Mouse (Mus musculus) kidney, postnatal 0 days (tissue): ENCODE data around the gene Zfp637. TPM values are rescaled to one million over a fixed set of nuclear protein-coding genes. Genes with fewer than 3 reads are reported as not detected.

Experiments used
- ATAC-seq: fragments of 200-750 bp; cut with Nextera tagmentation; replicated peaks from 2 replicates; pipeline ENCODE4 v1.8.0; 2017; ENCODE audit warnings: low read depth, moderate number of reproducible peaks, moderate TSS enrichment, moderate library complexity; ENCODE audit not compliant: low FRiP score
- DNase-seq: peaks from one replicate; pipeline ENCODE4 v3.0.0-alpha.2; 2016; ENCODE audit warnings: low spot score
- H3K27ac ChIP-seq: fragments of 300-500 bp; sonication (generic); 2 replicates; pipeline ENCODE4 v1.5.1; 2014; ENCODE audit warnings: mild to moderate bottlenecking
- H3K27me3 ChIP-seq: fragments of 300-500 bp; sonication (generic); 2 replicates; pipeline ENCODE4 v1.6.1; 2014; ENCODE audit warnings: low read length, mixed read lengths; ENCODE audit not compliant: insufficient read depth
- H3K36me3 ChIP-seq: fragments of 300-500 bp; sonication (generic); 2 replicates; pipeline ENCODE4 v1.6.1; 2014; ENCODE audit warnings: low read length, mixed read lengths; ENCODE audit not compliant: insufficient read depth
- H3K4me1 ChIP-seq: fragments of 300-500 bp; sonication (generic); replicated peaks from 2 replicates; pipeline ENCODE4 v1.6.1; 2014; ENCODE audit warnings: antibody characterized with exemption, low read length, mixed read lengths; ENCODE audit not compliant: insufficient read depth
- H3K4me2 ChIP-seq: fragments of 300-500 bp; sonication (generic); 2 replicates; pipeline ENCODE4 v1.6.1; 2014; ENCODE audit warnings: mild to moderate bottlenecking, low read length, moderate library complexity, mixed read lengths
- H3K4me3 ChIP-seq: fragments of 300-500 bp; sonication (generic); replicated peaks from 2 replicates; pipeline ENCODE4 v1.5.1; 2014; ENCODE audit warnings: low read depth, low read length
- H3K9ac ChIP-seq: fragments of 300-500 bp; sonication (generic); 2 replicates; pipeline ENCODE4 v1.6.1; 2014; ENCODE audit warnings: low read depth, low read length
- H3K9me3 ChIP-seq: fragments of 300-500 bp; sonication (generic); replicated peaks from 2 replicates; pipeline ENCODE4 v1.6.1; 2016; ENCODE audit warnings: low read length, inconsistent platforms, mixed read lengths
- CTCF ChIP-seq: IDR thresholded peaks from 2 replicates; pipeline ENCODE4 v1.5.1; 2016; ENCODE audit warnings: antibody characterized with exemption, low read depth, mild to moderate bottlenecking, moderate library complexity
- WGBS: fragments of 180-500 bp; shearing (Covaris S2); extraction: QIAGEN DNeasy Blood & Tissue Kit; methylation state at CpG from one replicate; pipeline ENCODE4 v1.1.7; 2014; 5-methylcytosine and 5-hydroxymethylcytosine counted together
- polyA plus RNA-seq: library from polyadenylated mRNA; unstranded; fragments of >200 nt; fragmentation: Nextera tagmentation; extraction: Ambion mirVana; gene quantifications from 2 replicates; pipeline ENCODE4 v1.2.1, GENCODE M21; 2015

Gene Zfp637
- polyA plus RNA-seq, 1 experiment from 2014 or later: 93.5 TPM

DNA sequence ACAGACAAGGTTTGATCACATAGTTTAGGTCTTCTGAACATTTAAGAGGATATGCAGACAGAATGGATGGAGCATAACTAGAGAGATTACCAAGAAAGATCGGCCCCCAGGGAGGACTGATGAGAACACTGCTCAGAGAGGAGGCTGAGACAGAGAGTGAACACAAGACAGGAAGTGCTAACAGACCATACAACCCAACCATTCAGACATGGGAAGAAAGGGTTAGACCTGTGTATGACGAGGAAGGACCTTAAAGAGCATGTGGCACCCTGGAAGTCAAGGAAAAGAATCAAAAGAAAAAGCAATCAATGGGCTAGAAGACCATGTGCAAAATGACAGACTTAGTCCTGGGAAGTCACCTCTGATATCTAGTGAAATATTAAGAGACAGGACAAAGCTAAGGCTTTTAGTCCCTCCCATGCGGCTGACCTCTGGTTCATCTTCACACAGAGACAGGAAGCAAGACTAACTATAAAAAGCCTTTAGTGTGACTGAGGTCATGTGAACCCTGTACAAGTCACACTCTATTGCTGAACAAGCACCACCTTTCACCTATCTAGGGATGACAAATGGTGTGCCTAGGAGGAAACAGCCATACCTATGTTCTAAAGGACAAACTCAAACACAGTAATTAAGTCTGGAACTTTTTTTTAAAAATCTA lies 33.8 kb downstream of the Zfp637 start:
- no peaks in the 10 kb centered on the region for H3K27me3 ChIP-seq
- TF ChIP-seq CTCF: no peak
- no peak for ATAC-seq
- WGBS: 63% methylated on average over 3 of the region's 3 CpGs
- H3K9me3 ChIP-seq: no peaks in the 10 kb centered on the region
- H3K4me2 ChIP-seq: no peak overlapping the region
- H3K4me3 ChIP-seq: no peak overlapping the region
- no peaks in the 10 kb centered on the region for H3K36me3 ChIP-seq
- 0 out of 2 replicates have a peak overlapping the region, but pooled peaks have one; percentile 1 for H3K27ac ChIP-seq
- peak; percentile 19 for DNase-seq
- no peaks in the 10 kb centered on the region for H3K4me1 ChIP-seq
- H3K9ac ChIP-seq: no peak overlapping the region

DNA sequence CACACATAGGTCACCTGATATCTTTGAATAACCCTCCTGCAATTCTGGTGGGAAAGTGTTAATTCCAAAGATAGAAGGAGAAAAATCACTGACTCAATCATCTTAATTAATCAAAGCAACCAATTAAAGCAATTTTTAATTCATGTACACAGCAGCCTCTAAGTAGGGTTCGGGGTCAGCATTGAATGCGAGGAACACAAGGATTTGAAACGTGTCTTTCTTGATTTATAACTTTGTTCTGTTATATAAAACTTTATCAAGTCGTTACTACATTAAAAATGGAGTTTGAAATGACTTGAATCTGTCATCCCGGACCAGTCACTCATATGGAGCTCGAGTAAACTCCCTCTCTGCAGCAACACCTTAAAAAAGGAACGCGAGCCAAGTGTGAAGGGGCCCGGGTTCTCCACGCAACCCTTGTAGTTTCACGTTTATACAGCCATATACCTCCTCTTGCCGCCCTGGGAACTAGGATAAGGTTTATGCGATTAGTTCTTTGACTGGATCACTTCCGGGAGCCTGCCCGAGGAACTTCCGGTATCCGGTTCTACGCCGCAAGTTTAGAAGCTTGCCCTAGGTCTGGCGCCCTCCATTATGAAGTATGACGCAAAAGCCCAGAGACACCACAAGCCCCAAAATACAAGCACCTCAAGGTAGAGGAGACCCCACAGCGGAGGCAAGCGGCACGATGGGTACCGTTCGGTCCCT lies 37.9 kb downstream of the Zfp637 start:
- H3K27ac ChIP-seq: peak overlapping the region; percentile 98
- 12% methylated on average over 26 of the region's 26 CpGs for WGBS
- no peak for TF ChIP-seq CTCF
- no peaks in the 10 kb centered on the region for H3K9me3 ChIP-seq
- H3K27me3 ChIP-seq: no peaks in the 10 kb centered on the region
- DNase-seq (peak; percentile 96), ATAC-seq (peak; percentile 83)
- no peaks in the 10 kb centered on the region for H3K4me1 ChIP-seq
- H3K36me3 ChIP-seq: no peaks in the 10 kb centered on the region
- H3K4me2 ChIP-seq: peak overlapping the region; percentile 67
- peak overlapping the region; percentile 44 for H3K4me3 ChIP-seq
- peak overlapping the region; percentile 70 for H3K9ac ChIP-seq

DNA sequence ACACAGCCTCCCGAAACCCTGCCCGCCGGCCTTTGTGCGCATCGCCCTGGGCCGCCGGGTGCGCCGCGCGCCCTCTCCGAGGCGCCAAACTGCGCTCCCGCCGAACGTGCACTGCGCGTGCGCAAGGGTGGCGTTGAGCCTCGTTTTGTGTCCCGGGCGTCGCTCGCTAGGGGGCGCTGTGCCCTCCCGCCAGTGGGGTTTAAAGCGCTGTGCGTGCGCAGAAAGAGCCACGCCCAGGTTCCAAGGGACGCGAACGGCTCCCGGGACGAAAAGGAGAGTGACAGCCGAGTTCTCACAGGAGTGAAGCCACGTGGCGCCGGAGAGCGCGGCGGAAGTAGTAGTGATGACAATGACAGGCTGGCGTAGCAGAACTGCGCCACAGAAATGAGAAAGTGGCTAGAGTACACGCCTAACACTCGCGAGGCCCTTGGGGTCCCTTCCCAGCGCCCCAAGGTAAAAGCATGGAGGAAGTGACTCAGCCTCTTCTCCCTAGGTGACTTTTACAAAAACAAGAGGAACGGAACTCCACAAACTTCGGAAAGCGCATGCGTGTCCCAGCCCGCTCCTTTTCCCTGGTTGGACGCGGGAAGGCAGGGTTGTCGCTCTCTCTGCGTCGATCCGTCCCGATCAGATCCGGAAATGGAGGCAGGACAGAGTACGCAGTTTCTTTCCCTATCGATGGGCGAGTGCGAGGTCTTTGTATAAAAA lies 38.6 kb downstream of the Zfp637 start:
- peak; percentile 100 for TF ChIP-seq CTCF
- Histone ChIP-seq H3K4me1 (no peaks in the 10 kb centered on the region), H3K4me3 (peak overlapping the region; percentile 44), H3K27me3 (no peaks in the 10 kb centered on the region), H3K4me2 (peak overlapping the region; percentile 67), H3K27ac (peak overlapping the region; percentile 98), H3K36me3 (no peaks in the 10 kb centered on the region), H3K9ac (peak overlapping the region; percentile 70), H3K9me3 (no peaks in the 10 kb centered on the region)
- under 1% methylated on average over 67 of the region's 67 CpGs for WGBS
- ATAC-seq (peak; percentile 93), DNase-seq (peak; percentile 99)

DNA sequence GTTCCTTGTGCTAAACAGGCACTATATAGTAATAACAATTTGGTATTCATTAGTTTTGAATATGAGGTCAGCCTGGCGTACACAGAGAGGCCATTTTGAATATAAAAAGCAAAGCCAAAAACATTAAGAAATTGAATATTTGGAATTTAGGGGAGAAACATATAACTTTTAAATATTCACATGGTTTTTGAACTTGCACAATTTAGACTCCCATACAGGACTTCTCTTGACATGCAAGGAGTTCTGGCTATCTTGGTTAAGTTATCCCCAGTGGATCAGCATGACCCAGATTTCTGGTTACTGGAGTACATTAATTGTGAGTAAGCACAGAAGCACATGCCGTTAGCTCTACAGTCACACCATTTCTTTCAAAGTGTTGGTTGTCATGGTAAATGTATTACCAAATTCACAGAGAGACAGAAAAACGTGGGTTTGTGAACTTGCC lies 39.4 kb downstream of the Zfp637 start:
- 23% methylated on average over 3 of the region's 3 CpGs for WGBS
- no peak for ATAC-seq

DNA sequence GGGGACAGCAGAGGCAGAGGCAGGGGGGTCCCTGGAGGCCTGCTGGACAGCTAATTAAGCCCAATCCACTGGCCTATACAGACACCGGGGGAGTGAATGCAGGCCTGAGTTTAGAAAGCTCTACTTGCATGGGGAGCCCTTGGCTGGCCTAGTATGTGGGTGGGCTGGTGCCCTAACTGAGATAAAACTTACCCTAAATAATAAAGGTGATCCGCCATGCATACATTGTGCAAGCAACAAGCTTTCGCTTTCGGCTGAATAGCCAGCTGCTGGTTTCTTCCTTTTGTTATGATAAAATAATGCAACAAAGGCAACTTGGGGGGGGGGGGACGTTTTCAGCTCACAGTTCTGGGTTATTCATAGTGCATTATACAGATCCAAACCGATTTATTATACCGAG lies 40.2 kb downstream of the Zfp637 start:
- no peaks in the 10 kb centered on the region for H3K9me3 ChIP-seq
- H3K4me3 ChIP-seq: no peak overlapping the region
- H3K27me3 ChIP-seq: no peaks in the 10 kb centered on the region
- H3K4me1 ChIP-seq: no peaks in the 10 kb centered on the region
- H3K4me2 ChIP-seq: no peak overlapping the region
- no peak for ATAC-seq
- H3K9ac ChIP-seq: no peak overlapping the region
- WGBS: 84% methylated on average over 7 of the region's 7 CpGs
- H3K27ac ChIP-seq: peak overlapping the region; percentile 98; the same call in 1 of the 2 replicates
- TF ChIP-seq CTCF: no peak
- H3K36me3 ChIP-seq: no peaks in the 10 kb centered on the region
- DNase-seq: no peak

More for the DNA sequence above, 39.4 kb downstream of the Zfp637 start:
- Histone ChIP-seq H3K36me3 (no peaks in the 10 kb centered on the region), H3K9ac (peak overlapping the region; percentile 70; the same call in 1 of the 2 replicates), H3K4me3 (peak overlapping the region; percentile 44), H3K4me1 (no peaks in the 10 kb centered on the region), H3K27ac (peak overlapping the region; percentile 98), H3K4me2 (peak overlapping the region; percentile 67), H3K27me3 (no peaks in the 10 kb centered on the region), H3K9me3 (no peaks in the 10 kb centered on the region)
- DNase-seq: peak; percentile 47
- TF ChIP-seq CTCF: no peak

DNA sequence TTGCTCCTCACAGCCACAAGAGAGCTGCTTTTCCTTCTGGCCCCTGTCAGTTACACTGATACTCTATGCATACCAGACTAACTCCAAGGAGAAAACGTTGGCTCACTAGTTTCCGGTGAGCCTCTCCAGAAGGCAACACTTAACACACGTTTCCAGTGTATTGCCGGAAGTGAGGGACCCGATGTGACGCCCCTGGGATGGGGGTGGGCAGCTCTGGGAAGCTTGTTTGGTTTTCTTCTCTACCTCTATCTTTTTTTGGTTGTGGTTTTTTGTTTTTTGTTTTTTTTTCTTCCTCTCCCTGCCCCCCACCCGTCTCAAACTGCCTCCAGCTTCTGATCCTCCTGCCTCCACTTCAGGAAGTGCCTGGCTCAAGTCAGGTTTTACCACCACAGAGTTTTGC lies 41.0 kb downstream of the Zfp637 start:
- Histone ChIP-seq H3K36me3 (no peaks in the 10 kb centered on the region), H3K9ac (no peak overlapping the region), H3K4me1 (no peaks in the 10 kb centered on the region), H3K4me2 (no peak overlapping the region), H3K9me3 (no peaks in the 10 kb centered on the region), H3K4me3 (no peak overlapping the region), H3K27ac (no peak overlapping the region), H3K27me3 (no peaks in the 10 kb centered on the region)
- ATAC-seq: no peak
- 74% methylated on average over 7 of the region's 7 CpGs for WGBS
- no peak for TF ChIP-seq CTCF
- no peak for DNase-seq
